Mouse (Mus musculus) ovary, postnatal 14 days (tissue): ENCODE measurements at regions not wholly inside any gene's neighbourhood (a gene's known extent, or its start where the extent isn't known, plus 50 kb on each side); places are given as distances from the start of the nearest gene placed in this dataset.

Experiments
- DNase-seq: peaks from one replicate; pipeline ENCODE4 v3.0.0; 2022; ENCODE audit warnings: low spot score

- no peak for DNase-seq
Measured at GRCm38 (mm10) chr2:33941316-33941715, 53.6 kb upstream of the Mvb12b start.

- DNase-seq, result no peak
Measured at GRCm38 (mm10) chr2:33939836-33940235, 52.1 kb upstream of the Mvb12b start.
